Mouse (Mus musculus): ENCODE data around the gene Omd. TPM values are rescaled to one million over a fixed set of nuclear protein-coding genes. Genes with fewer than 3 reads are reported as not detected.

The Omd gene
- polyA plus RNA-seq (2014; fragmentation: Illumina TruSeq; extraction: RNeasy Lipid Tissue Mini Kit (QIAGEN cat#74804); ENCODE audit: low read depth, low replicate concordance), result 2.2 TPM

GRCm38 (mm10) chr13:49581541-49582530, at the start of gene Omd:
TSS of gene Omd (plus strand) at chr13:49582462.

GRCm38 (mm10) chr13:49544279-49544678, 38.0 kb upstream of the Omd start, which contains the start of gene Aspn:
TSS of gene Aspn (plus strand) at chr13:49544443.

GRCm38 (mm10) chr13:49607714-49608113, 25.5 kb downstream of the Omd start, which contains the start of gene Ogn:
TSS of gene Ogn (plus strand) at chr13:49608046.

Other genes starting within 250 kb of the Omd start
- 9.6 TPM for gene Bicd2, start 240.9 kb upstream of the Omd start, polyA plus RNA-seq (2014; fragmentation: Illumina TruSeq; extraction: RNeasy Lipid Tissue Mini Kit (QIAGEN cat#74804); ENCODE audit: low read depth, low replicate concordance)
- 4.4 TPM for gene Ippk, start 161.2 kb upstream of the Omd start, polyA plus RNA-seq (2014; fragmentation: Illumina TruSeq; extraction: RNeasy Lipid Tissue Mini Kit (QIAGEN cat#74804); ENCODE audit: low read depth, low replicate concordance)
- 0.50 TPM for gene Tes3-ps, start 89.1 kb upstream of the Omd start, polyA plus RNA-seq (2014; fragmentation: Illumina TruSeq; extraction: RNeasy Lipid Tissue Mini Kit (QIAGEN cat#74804); ENCODE audit: low read depth, low replicate concordance)
- gene Ecm2, start 77.7 kb upstream of the Omd start, polyA plus RNA-seq (2014; fragmentation: Illumina TruSeq; extraction: RNeasy Lipid Tissue Mini Kit (QIAGEN cat#74804); ENCODE audit: low read depth, low replicate concordance), result 1.7 TPM
- 0.48 TPM for gene Aspn, start 38.0 kb upstream of the Omd start, polyA plus RNA-seq (2014; fragmentation: Illumina TruSeq; extraction: RNeasy Lipid Tissue Mini Kit (QIAGEN cat#74804); ENCODE audit: low read depth, low replicate concordance)
- gene Ogn, start 25.6 kb downstream of the Omd start, polyA plus RNA-seq (2014; fragmentation: Illumina TruSeq; extraction: RNeasy Lipid Tissue Mini Kit (QIAGEN cat#74804); ENCODE audit: low read depth, low replicate concordance), result 8.5 TPM
- 1.2 TPM for gene Cenpp, start 70.3 kb downstream of the Omd start, polyA plus RNA-seq (2014; fragmentation: Illumina TruSeq; extraction: RNeasy Lipid Tissue Mini Kit (QIAGEN cat#74804); ENCODE audit: low read depth, low replicate concordance)
- gene Nol8, start 70.6 kb downstream of the Omd start, polyA plus RNA-seq (2014; fragmentation: Illumina TruSeq; extraction: RNeasy Lipid Tissue Mini Kit (QIAGEN cat#74804); ENCODE audit: low read depth, low replicate concordance), result 13.7 TPM
- gene Iars, start 99.6 kb downstream of the Omd start, polyA plus RNA-seq (2014; fragmentation: Illumina TruSeq; extraction: RNeasy Lipid Tissue Mini Kit (QIAGEN cat#74804); ENCODE audit: low read depth, low replicate concordance), result 20.6 TPM
- not detected for gene Gm30302, start 216.5 kb downstream of the Omd start, polyA plus RNA-seq (2014; fragmentation: Illumina TruSeq; extraction: RNeasy Lipid Tissue Mini Kit (QIAGEN cat#74804); ENCODE audit: low read depth, low replicate concordance)

All from liver, adult 10 weeks (tissue).